Mouse (Mus musculus) G1E (cell line): ENCODE results near the gene Cyp4f16.

Experiments
- CTCF ChIP-seq: IDR thresholded peaks from 2 replicates; pipeline ENCODE4 v1.5.1; 2012; ENCODE audit warnings: low read depth, low read length, inconsistent platforms, mixed read lengths
- GATA2 ChIP-seq: IDR thresholded peaks from 2 replicates; pipeline ENCODE4 v1.6.1; 2012; ENCODE audit warnings: low read depth, low read length, inconsistent platforms, borderline replicate concordance
- POLR2AphosphoS5 ChIP-seq: IDR thresholded peaks from 2 replicates; pipeline ENCODE4 v1.6.1; 2012; ENCODE audit warnings: low read depth, low read length, inconsistent platforms; ENCODE audit not compliant: insufficient replicate concordance

DNA sequence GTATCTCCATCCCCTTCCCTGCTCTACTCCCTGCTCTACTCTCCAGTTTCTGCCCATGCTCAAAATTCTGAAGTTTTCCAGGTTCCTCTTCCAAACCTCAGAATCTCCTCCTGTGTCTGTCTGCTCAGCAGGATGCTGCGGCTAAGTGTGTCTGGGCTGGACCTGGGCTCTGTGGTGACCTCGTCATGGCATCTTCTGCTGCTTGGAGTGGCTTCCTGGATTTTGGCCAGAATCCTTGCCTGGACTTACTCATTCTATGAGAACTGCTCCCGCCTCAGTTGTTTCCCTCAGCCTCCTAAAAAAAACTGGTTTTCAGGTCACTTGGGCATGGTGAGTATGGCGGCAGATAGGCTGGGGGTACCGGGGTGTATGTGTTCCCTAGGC is 501 bp downstream of the Cyp4f16 start:
- TF ChIP-seq CTCF (no peak), GATA2 (no peak), POLR2AphosphoS5 (no peak)
